Comparison of ENCODE assay signal across 19 mouse cellular contexts in the genomic region with DNA sequence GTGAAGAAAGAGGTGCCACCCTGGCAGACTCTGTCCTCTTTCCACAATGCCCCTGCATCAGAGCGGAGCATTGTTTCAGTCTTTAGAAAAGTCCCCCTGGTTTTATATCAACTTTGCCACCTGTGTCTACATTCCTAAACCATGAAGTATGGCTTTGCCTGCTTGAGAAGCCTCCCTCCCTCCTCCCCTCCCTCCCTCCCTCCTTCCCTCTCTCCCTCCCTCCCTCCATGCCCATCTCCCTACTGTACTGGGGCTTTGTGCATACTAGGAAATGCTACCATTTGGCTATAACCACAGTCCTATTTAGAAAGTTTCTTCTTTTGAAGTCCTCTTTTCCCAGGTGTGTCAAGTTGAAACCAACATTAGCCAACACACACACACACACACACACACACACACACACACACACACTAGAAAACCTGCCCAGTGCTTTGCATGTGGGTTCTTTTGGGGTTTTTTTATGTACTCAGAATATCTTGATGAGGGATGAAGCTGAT. TPM values are rescaled to one million over a fixed set of nuclear protein-coding genes. Genes with fewer than 3 reads are reported as not detected.
DNase-seq lines count a peak whose midpoint lies in the region; ATAC-seq and TF ChIP-seq lines count a peak whose summit lies in the region.
"Had no signal": no experiment of that assay in that cellular context is flagged by ENCODE, and none has a peak within 500 bp of the region (broad histone marks: within the 10 kb centered on the region; RNA-seq: fewer than 3 reads in every experiment).

No protein-coding gene starts in this region.

- H3K36me3 ChIP-seq in lung, embryonic 15.5 days, result no peaks in the 10 kb centered on the region
- H3K36me3 ChIP-seq: forebrain, embryonic 15.5 days; limb, embryonic 15.5 days had no signal

- H3K9ac ChIP-seq in lung, embryonic 15.5 days, result no peak overlapping the region
- H3K9ac ChIP-seq: forebrain, embryonic 15.5 days; limb, embryonic 15.5 days had no signal

- H3K4me2 ChIP-seq in lung, embryonic 15.5 days, result no peak overlapping the region
- H3K4me2 ChIP-seq: forebrain, embryonic 15.5 days; limb, embryonic 15.5 days; midbrain, embryonic 11.5 days had no signal

- H3K4me1 ChIP-seq in lung, embryonic 15.5 days, result peaks cover 21% of the 10 kb centered on the region
- H3K4me1 ChIP-seq in lung, adult 2 months (ENCODE audit: control insufficient read depth, insufficient read depth, low read length), result 0 out of 2 replicates have a peak, but pooled peaks cover 3% of the 10 kb centered on the region

- peak overlapping the region; percentile 90 for H3K27ac ChIP-seq in lung, embryonic 15.5 days
- H3K27ac ChIP-seq: forebrain, embryonic 15.5 days; gastrocnemius, adult 2 months; hindbrain, postnatal 0 days; layer of hippocampus, adult 2 months; left cerebral cortex, adult 2 months; limb, embryonic 15.5 days had no signal

- no peaks in the 10 kb centered on the region for H3K9me3 ChIP-seq in lung, embryonic 15.5 days
- H3K9me3 ChIP-seq: forebrain, embryonic 15.5 days; limb, embryonic 15.5 days had no signal

- peak; percentile 61; the same call in 1 of the 2 replicates for ATAC-seq in lung, embryonic 15.5 days (ENCODE audit: borderline replicate concordance, extremely low read depth, low FRiP score, low TSS enrichment)
- ATAC-seq in erythroblast, adult 5-6 weeks (replicated peaks; ENCODE audit: low FRiP score, poor library complexity, severe bottlenecking), result no peak
- ATAC-seq: hindbrain, postnatal 0 days had no signal

- no peak overlapping the region for H3K4me3 ChIP-seq in lung, embryonic 15.5 days
- H3K4me3 ChIP-seq in lung, adult 2 months (replicated peaks; ENCODE audit: extremely low read depth, low read depth, low read length), result no peak overlapping the region
- H3K4me3 ChIP-seq: forebrain, embryonic 15.5 days; gastrocnemius, adult 2 months; layer of hippocampus, adult 2 months; left cerebral cortex, adult 2 months; limb, embryonic 15.5 days had no signal

- DNase-seq in adrenal gland, postnatal 14 days, result peak; percentile 1
- DNase-seq in adrenal gland, postnatal 25 days, result no peak
- no peak for DNase-seq in lung, adult 2 months
- DNase-seq in naive thymus-derived CD4-positive, alpha-beta T cell, adult 2 months (ENCODE audit: low read depth), result peak; percentile 29
- peak; percentile 56 for DNase-seq in thymus, postnatal 4 days
- no peak for DNase-seq in urinary bladder, postnatal 10 days (ENCODE audit: low spot score)
- DNase-seq: adrenal gland, adult 2 months; cerebellum, adult 9-10 months; gastrocnemius, adult 2 months; heart, postnatal 14 days had no signal

- TF ChIP-seq POLR2A in lung, adult 2 months (IDR thresholded peaks at IDR 0.05; ENCODE audit: borderline replicate concordance, extremely low read depth, low read depth, low read length), result no peak

- no peaks in the 10 kb centered on the region for H3K27me3 ChIP-seq in lung, embryonic 15.5 days
- H3K27me3 ChIP-seq: forebrain, embryonic 15.5 days; limb, embryonic 15.5 days had no signal

- no peak for TF ChIP-seq CTCF in lung, adult 2 months (IDR thresholded peaks at IDR 0.05; ENCODE audit: insufficient read depth, low read length)

- WGBS in lung, embryonic 15.5 days, result 52% methylated on average over 1 of the region's 1 CpGs
- WGBS in lung, adult 2 months, result 62% methylated on average over 1 of the region's 1 CpGs

RNA-seq across cellular contexts. Expression of a gene that starts 18.4 kb away (rescaled TPM):
- 35.5 and 54.3 TPM in 2 replicates for total RNA-seq in adrenal gland, postnatal 14 days (2021)
- total RNA-seq in adrenal gland, postnatal 25 days (2021), result 11.7 and 20.7 TPM in 2 replicates
- 35.4 and 35.6 TPM in 2 replicates for polyA plus RNA-seq in lung, embryonic 15.5 days (2015; fragmentation: Nextera tagmentation; extraction: Ambion mirVana)
- polyA plus RNA-seq in lung, adult 2 months (2012; rRNA removed), result 192 and 233 TPM in 2 replicates
- 28.2 and 32.1 TPM in 2 replicates for total RNA-seq in erythroblast, adult 5-6 weeks (2015; ENCODE audit: low replicate concordance)
- total RNA-seq in erythroblast, adult 5-6 weeks (2017; ENCODE audit: low replicate concordance), result 7.1 and 7.5 TPM in 2 replicates

RNA-seq across cellular contexts. Expression of a gene that starts 32.6 kb away (rescaled TPM):
- 0.26 and 1.6 TPM in 2 replicates for total RNA-seq in adrenal gland, postnatal 14 days (2021)
- 0.33 and 0.76 TPM in 2 replicates for total RNA-seq in adrenal gland, postnatal 25 days (2021)
- polyA plus RNA-seq in lung, embryonic 15.5 days (2015; fragmentation: Nextera tagmentation; extraction: Ambion mirVana), result 0.29 and 0.36 TPM in 2 replicates
- polyA plus RNA-seq in lung, adult 2 months (2012; rRNA removed), result 4.8 and 5.3 TPM in 2 replicates
- 0.19 and 1.0 TPM in 2 replicates for total RNA-seq in erythroblast, adult 5-6 weeks (2015; ENCODE audit: low replicate concordance)
- 0.85 TPM in 1 of 2 replicates, not detected in the other for total RNA-seq in erythroblast, adult 5-6 weeks (2017; ENCODE audit: low replicate concordance)
- total RNA-seq: hindbrain, postnatal 0 days; layer of hippocampus, adult 2 months; left cerebral cortex, adult 2 months had no signal
- polyA plus RNA-seq: forebrain, embryonic 15.5 days; neural tube, embryonic 11.5 days had no signal

RNA-seq across cellular contexts. Expression of a gene that starts 38.2 kb away (rescaled TPM):
- total RNA-seq in adrenal gland, postnatal 14 days (2021), result 8.1 and 10.1 TPM in 2 replicates
- total RNA-seq in adrenal gland, postnatal 25 days (2021), result 7.7 and 8.8 TPM in 2 replicates
- 28.7 and 29.3 TPM in 2 replicates for polyA plus RNA-seq in lung, embryonic 15.5 days (2015; fragmentation: Nextera tagmentation; extraction: Ambion mirVana)
- 19.0 and 21.2 TPM in 2 replicates for polyA plus RNA-seq in lung, adult 2 months (2012; rRNA removed)
- total RNA-seq in erythroblast, adult 5-6 weeks (2015; ENCODE audit: low replicate concordance), result not detected in 2 replicates
- total RNA-seq in erythroblast, adult 5-6 weeks (2017; ENCODE audit: low replicate concordance), result 1.3 and 1.4 TPM in 2 replicates

Comparison
In these comparisons a context has a peak if more than half of its experiments do, and no peak if none do; other contexts are left out.
1. DNase-seq: peak in adrenal gland, postnatal 14 days (single experiment), naive thymus-derived CD4-positive, alpha-beta T cell, adult 2 months (single experiment) and thymus, postnatal 4 days (single experiment); none in adrenal gland, postnatal 25 days (single experiment), lung, adult 2 months (single experiment) and urinary bladder, postnatal 10 days (single experiment).